Mouse (Mus musculus) ES-E14 (cell line): ENCODE data around the gene Mmp28.

Source experiments
- HCFC1 ChIP-seq: IDR thresholded peaks from 2 replicates; pipeline ENCODE4 v1.6.1; 2012; ENCODE audit warnings: low read length, inconsistent platforms, borderline replicate concordance; ENCODE audit not compliant: insufficient read depth
- MAFK ChIP-seq: IDR thresholded peaks from 2 replicates; pipeline ENCODE4 v1.6.1; 2014; ENCODE audit warnings: mild to moderate bottlenecking, low read depth, low read length, inconsistent platforms; ENCODE audit not compliant: insufficient read depth

DNA sequence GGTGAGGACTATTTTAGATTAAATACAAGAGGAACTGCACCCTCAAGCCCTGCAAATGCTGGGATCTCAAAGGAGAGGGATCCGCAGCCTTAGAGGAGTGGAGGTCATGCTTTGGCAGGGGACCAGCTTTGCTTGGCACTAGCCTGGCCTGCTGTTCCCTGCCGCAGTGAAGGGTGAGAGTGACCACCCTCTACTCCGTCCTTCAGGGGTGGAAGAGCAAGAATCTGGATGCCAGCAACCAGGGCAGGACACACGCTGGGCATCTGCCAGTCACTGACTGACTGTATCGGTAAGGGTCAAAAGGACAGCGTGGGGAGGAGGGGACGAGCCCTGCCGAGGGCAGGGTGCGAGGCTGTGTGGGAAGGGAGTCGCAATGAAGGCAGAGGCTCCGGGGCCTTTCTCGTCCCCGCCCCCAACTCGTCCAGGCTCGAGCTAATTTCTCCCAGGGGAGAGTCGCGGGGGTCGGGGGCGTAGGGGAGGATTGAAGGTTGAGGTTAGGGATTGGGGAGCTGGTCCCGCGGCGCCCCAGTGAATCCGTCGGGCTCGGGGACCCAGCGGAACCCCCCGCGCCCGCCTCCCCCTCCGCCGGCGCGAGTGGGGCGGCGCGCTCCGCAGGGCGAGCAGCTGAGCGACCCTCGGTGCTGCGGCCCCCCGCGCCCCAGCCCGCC, 53.6 kb downstream of the Mmp28 start, which contains the start of gene Rasl10b:
- no peak for TF ChIP-seq MAFK
- TF ChIP-seq HCFC1 = no peak
